Mouse (Mus musculus) megakaryocyte, embryonic 14.5 days (primary cell): ENCODE data around the gene Rnf183. TPM values are rescaled to one million over a fixed set of nuclear protein-coding genes. Genes with fewer than 3 reads are reported as not detected.
A peak's percentile ranks its signal among the peaks of the same experiment; 100 is the strongest.

Experiments used
- H3K27me3 ChIP-seq: replicated peaks from 2 replicates; pipeline ENCODE3; 2012; ENCODE audit warnings: inconsistent platforms
- H3K36me3 ChIP-seq: replicated peaks from 2 replicates; pipeline ENCODE3; 2012; ENCODE audit warnings: low read length, inconsistent platforms, mixed read lengths
- H3K4me1 ChIP-seq: 2 replicates; pipeline ENCODE4 v1.6.1; 2012; ENCODE audit warnings: inconsistent platforms
- H3K4me3 ChIP-seq: replicated peaks from 2 replicates; pipeline ENCODE3; 2012; ENCODE audit warnings: moderate library complexity, mild to moderate bottlenecking, inconsistent platforms
- H3K9me3 ChIP-seq: 2 replicates; pipeline ENCODE4 v1.6.1; 2012; ENCODE audit warnings: inconsistent platforms
- FLI1 ChIP-seq: IDR thresholded peaks from 2 replicates; pipeline ENCODE4 v1.6.1; 2012; ENCODE audit warnings: low read length, inconsistent platforms, mixed read lengths
- GATA1 ChIP-seq: IDR thresholded peaks from 3 replicates; pipeline ENCODE4 v1.6.1; 2012; ENCODE audit warnings: mixed read lengths, low read length, inconsistent platforms, borderline replicate concordance
- polyA plus RNA-seq: library from polyadenylated mRNA; stranded (reverse); fragments of >175 nt; gene quantifications from 2 replicates; pipeline ENCODE4 v1.2.3, GENCODE M21; 2012; ENCODE audit warnings: low replicate concordance; ENCODE audit not compliant: insufficient read depth

Rnf183 gene
- polyA plus RNA-seq, 1 experiment: 10.5 TPM

- Histone ChIP-seq H3K27me3 (no peaks in the 10 kb centered on the region), H3K4me3 (no peak overlapping the region), H3K36me3 (peaks cover 85% of the 10 kb centered on the region), H3K4me1 (peaks cover 5% of the 10 kb centered on the region; the same call in 1 of the 2 replicates), H3K9me3 (no peaks in the 10 kb centered on the region)
- no peak for TF ChIP-seq GATA1
- TF ChIP-seq FLI1: no peak
Measured at GRCm38 (mm10) chr4:62389592-62390512, 45.2 kb downstream of the Rnf183 start.

- Histone ChIP-seq H3K4me3 (peak overlapping the region; percentile 56), H3K36me3 (peaks cover 71% of the 10 kb centered on the region), H3K27me3 (no peaks in the 10 kb centered on the region), H3K4me1 (peaks cover 11% of the 10 kb centered on the region), H3K9me3 (no peaks in the 10 kb centered on the region)
- TF ChIP-seq FLI1 (no peak), GATA1 (no peak)
Measured at GRCm38 (mm10) chr4:62385439-62385838, 49.6 kb downstream of the Rnf183 start.

GRCm38 (mm10) chr4:62384159-62384558 is 50.9 kb downstream of the Rnf183 start:
- TF ChIP-seq FLI1 (no peak), GATA1 (no peak)
- Histone ChIP-seq H3K4me3 (no peak overlapping the region), H3K27me3 (no peaks in the 10 kb centered on the region), H3K36me3 (peaks cover 62% of the 10 kb centered on the region), H3K4me1 (peaks cover 14% of the 10 kb centered on the region), H3K9me3 (no peaks in the 10 kb centered on the region)

- peaks cover 14% of the 10 kb centered on the region for H3K4me1 ChIP-seq
- no peaks in the 10 kb centered on the region for H3K27me3 ChIP-seq
- H3K9me3 ChIP-seq: no peaks in the 10 kb centered on the region
- peak overlapping the region; percentile 6 for H3K4me3 ChIP-seq
- peaks cover 60% of the 10 kb centered on the region for H3K36me3 ChIP-seq
- TF ChIP-seq GATA1 (no peak), FLI1 (no peak)
Measured at GRCm38 (mm10) chr4:62383752-62384151, 51.3 kb downstream of the Rnf183 start.

- TF ChIP-seq FLI1: no peak
- no peak overlapping the region for H3K4me3 ChIP-seq
- H3K36me3 ChIP-seq: peaks cover 55% of the 10 kb centered on the region
- no peaks in the 10 kb centered on the region for H3K27me3 ChIP-seq
- peaks cover 18% of the 10 kb centered on the region for H3K4me1 ChIP-seq
- no peaks in the 10 kb centered on the region for H3K9me3 ChIP-seq
Measured at GRCm38 (mm10) chr4:62383207-62383606, 51.8 kb downstream of the Rnf183 start.

- Histone ChIP-seq H3K9me3 (no peaks in the 10 kb centered on the region), H3K4me1 (peaks cover 27% of the 10 kb centered on the region), H3K4me3 (no peak overlapping the region), H3K36me3 (peaks cover 24% of the 10 kb centered on the region), H3K27me3 (no peaks in the 10 kb centered on the region)
- TF ChIP-seq GATA1 (no peak), FLI1 (no peak)
Measured at GRCm38 (mm10) chr4:62379724-62380381, 55.2 kb downstream of the Rnf183 start.

Other genes starting within 250 kb of the Rnf183 start
- gene Zfp37, start 204.2 kb downstream of the Rnf183 start, polyA plus RNA-seq: not detected in 2 replicates
- 2.3 TPM in 1 of 2 replicates, not detected in the other for gene Slc31a2, start 172.7 kb downstream of the Rnf183 start, polyA plus RNA-seq
- 6.5 and 13.1 TPM in 2 replicates for gene Fkbp15, start 74.7 kb downstream of the Rnf183 start, polyA plus RNA-seq
- 0.58 and 2.0 TPM in 2 replicates for gene Slc31a1, start 74.5 kb downstream of the Rnf183 start, polyA plus RNA-seq
- 1.1 and 25.0 TPM in 2 replicates for gene Cdc26, start 26.6 kb downstream of the Rnf183 start, polyA plus RNA-seq
- 0.44 and 2.8 TPM in 2 replicates for gene Prpf4, start 26.5 kb downstream of the Rnf183 start, polyA plus RNA-seq
- gene Wdr31, start 35.6 kb upstream of the Rnf183 start, polyA plus RNA-seq: 0.37 TPM in 1 of 2 replicates, not detected in the other
- gene Bspry, start 44.8 kb upstream of the Rnf183 start, polyA plus RNA-seq: not detected in 2 replicates
- gene Hdhd3, start 68.2 kb upstream of the Rnf183 start, polyA plus RNA-seq: 1.5 TPM in 1 of 2 replicates, not detected in the other
- gene Alad, start 84.7 kb upstream of the Rnf183 start, polyA plus RNA-seq: 28.3 and 75.7 TPM in 2 replicates
- gene Pole3, start 89.8 kb upstream of the Rnf183 start, polyA plus RNA-seq: 4.7 and 21.6 TPM in 2 replicates
- gene 4933430I17Rik, start 90.1 kb upstream of the Rnf183 start, polyA plus RNA-seq: not detected in 2 replicates
- 6.4 and 10.5 TPM in 2 replicates for gene Rgs3, start 124.6 kb upstream of the Rnf183 start, polyA plus RNA-seq